Mouse (Mus musculus) bone marrow, adult 2 months (tissue): ENCODE results near the gene Hydin.

ENCODE experiments used
- CTCF ChIP-seq: fragments of 200-500 bp; IDR thresholded peaks from 2 replicates; pipeline ENCODE4 v1.5.1; 2011; ENCODE audit warnings: low read length, control low read depth; ENCODE audit not compliant: control insufficient read depth, insufficient read depth
- POLR2A ChIP-seq: fragments of 200-500 bp; IDR thresholded peaks from 2 replicates; pipeline ENCODE4 v1.6.1; 2011; ENCODE audit warnings: low read depth, mild to moderate bottlenecking, control low read depth, low read length, borderline replicate concordance; ENCODE audit not compliant: control insufficient read depth

DNA sequence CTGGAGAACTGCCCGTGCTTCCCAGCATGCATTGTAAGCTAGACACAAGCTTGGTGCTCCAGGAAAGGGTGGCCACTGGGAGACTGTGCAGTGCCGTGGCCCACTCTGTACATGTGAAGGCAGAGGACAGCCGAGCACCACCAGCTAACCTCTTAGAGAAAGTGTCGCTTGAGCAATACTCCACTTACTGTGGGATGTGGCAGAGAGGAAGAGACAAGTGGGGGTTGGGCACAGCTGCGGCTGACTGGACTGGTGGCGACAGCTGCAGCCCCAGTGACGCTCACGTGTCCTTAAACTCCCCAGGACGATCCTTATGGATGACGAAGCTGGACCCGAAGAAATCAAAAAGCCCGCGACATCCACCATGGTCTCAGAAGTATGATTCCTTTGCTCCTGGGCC lies 219.2 kb downstream of the Hydin start:
- TF ChIP-seq POLR2A, result no peak
- no peak for TF ChIP-seq CTCF
